Mouse (Mus musculus) A20 (cell line): ENCODE measurements around the gene Pomt2.
"Not testable (repeated sequence)": the region's sequence is repeated elsewhere in the genome, so short reads cannot be mapped to it uniquely, and the experiment has no call there.

Experiments
- DNase-seq: peaks from one replicate; pipeline ENCODE4 v3.0.0-alpha.2; 2011; ENCODE audit warnings: low read depth, low spot score

The Pomt2 gene

DNA sequence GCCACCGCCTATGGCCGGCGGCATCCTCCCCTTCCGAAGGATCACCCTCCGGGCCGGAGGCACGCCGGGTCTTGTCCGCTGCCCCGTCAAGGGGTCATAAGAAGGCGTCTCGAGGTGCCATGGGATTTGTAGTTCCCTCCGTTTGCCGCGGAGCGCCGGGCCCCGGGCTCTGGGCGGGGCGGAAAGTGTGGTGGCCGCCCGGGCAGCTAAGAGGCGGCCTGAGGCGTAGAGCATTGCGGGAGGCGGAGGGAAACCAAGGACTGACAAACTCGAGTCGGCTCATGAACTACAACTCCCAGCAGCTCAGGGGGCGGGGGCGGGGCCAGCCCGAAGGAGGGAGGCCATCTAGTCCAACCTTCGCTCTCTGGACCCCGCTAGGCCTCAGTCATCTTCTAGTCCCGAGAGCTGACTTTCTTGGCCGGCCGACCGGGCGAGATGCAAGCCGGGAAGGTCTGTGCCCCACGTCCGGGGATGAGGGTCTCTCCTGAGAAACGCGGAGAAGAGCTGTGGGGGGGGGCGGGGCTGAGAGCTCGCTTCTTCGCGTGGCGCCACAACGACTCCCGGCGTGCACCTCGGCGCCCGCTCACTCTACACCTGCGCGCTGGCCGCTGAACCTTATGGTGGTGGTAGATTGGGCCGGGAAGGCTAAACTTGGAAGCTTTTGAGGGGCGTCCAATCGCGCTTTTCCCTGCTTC, at the start of gene Pomt2:
TSS of gene Pomt2 (minus strand) at position 574 of the 695 bp plus-strand sequence.
- DNase-seq, result peak; percentile 99

- DNase-seq, result peak; percentile 55
Measured at GRCm38 (mm10) chr12:87196310-87196709, 48.5 kb upstream of the Pomt2 start.

DNA sequence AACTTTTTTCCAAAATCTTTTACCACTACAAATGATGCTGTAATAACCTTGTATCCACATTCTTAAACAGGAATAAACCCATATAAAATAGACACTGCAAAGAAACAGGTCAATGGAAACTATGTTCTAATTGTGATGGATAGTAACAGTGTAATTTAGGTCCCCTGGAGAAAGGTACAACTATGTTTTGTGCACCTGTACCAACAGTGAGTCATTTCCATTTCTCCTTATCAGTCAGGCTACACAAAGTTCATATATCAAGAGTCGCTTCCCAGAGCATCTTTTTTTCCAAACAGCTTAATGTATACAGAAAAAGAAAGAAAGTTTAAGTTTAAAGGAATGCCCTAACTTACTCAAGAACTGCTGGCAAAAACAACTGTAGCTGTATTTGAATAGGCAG, 47.3 kb upstream of the Pomt2 start:
- no peak for DNase-seq

DNA sequence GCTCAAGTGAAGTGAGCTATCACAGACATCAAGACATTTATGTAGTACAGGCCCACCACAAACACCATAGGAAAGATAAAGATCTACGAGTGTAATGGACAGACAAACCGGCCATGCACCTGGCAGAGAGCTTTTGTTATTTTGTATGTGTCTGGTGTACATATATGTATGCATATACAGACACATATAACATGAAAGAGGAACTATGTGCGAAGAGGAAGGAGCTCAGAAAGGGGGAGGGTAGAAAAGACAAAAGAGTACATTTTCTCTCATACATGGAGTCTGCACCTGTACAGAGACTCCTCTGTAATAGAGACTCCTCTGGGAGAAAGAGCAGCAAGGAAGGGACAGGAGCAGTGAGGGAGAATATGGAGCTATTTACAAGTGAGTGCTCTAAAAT, 45.2 kb upstream of the Pomt2 start:
- DNase-seq, result peak; percentile 49

GRCm38 (mm10) chr12:87177631-87178030, 29.9 kb upstream of the Pomt2 start:
- no peak for DNase-seq

GRCm38 (mm10) chr12:87175194-87175946, 27.6 kb upstream of the Pomt2 start:
- DNase-seq, result no peak

DNA sequence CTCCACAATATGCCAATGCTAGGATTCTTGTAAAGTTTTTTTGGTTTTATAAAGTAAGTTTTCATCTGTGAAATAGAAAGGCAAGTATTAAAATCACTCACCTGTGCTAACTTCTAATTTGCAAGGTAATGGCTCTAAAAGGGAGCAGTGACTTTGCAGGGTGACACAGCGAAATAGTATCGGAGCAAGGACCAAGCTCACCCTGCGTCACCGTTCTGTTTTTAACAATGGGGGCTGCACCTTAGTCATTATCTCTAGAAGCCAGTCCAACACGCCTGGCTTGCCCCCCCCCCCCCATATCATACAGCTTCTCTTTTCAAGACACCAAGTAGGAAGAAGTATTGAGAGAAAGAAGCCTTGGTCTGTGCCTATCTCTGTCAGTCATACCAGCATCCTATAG, 13.0 kb upstream of the Pomt2 start:
- no peak for DNase-seq

- no peak for DNase-seq
Measured at GRCm38 (mm10) chr12:87160310-87160709, 12.5 kb upstream of the Pomt2 start.

- DNase-seq, result no peak
Measured at GRCm38 (mm10) chr12:87158099-87158498, 10.3 kb upstream of the Pomt2 start.

DNA sequence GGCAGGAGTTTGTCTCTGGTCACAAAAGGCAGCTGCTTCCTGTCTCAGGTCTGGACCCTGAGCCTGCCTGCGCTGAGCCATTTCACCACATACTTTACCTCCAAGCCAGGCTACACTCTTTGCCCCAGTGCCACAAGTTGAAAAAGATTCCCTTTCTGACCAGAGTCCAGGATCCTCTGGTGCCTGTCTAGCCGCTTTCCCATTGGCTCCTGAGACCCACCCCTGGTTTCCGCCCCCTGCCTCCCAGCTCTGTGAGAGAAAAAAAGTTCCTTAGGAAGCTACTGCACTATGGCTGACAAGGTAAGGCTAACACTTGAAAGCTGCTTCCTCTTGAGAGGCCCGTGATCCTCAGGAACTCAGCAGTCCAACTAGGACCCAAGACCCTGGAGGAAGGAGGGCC, 9.6 kb upstream of the Pomt2 start:
- DNase-seq, result no peak

- not testable (repeated sequence) for DNase-seq
Measured at GRCm38 (mm10) chr12:87154448-87154847, 6.7 kb upstream of the Pomt2 start.

- no peak for DNase-seq
Measured at GRCm38 (mm10) chr12:87149471-87149870, 1.7 kb upstream of the Pomt2 start.

DNA sequence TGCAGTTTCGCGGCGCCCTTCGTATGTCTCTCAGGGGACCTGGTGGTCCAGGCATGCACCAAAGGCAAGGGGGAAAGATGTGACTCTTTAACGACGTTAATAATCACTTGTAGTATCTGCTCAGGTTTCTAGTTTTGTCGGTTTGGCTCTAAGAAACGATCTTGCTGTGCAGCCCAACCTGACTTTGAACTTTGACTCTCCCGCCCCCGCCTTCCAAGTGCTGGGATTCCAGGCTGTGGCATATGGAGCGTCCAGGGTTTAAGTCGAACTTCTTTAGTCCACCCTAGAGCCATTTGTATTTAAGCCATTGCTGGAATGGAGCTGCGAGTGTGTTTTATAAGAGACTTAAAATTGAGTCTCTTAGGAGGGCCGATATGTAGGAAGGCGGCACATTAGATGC, 368 bp upstream of the Pomt2 start:
- no peak for DNase-seq

- DNase-seq, result peak; percentile 91
Measured at GRCm38 (mm10) chr12:87146966-87147365, 802 bp downstream of the Pomt2 start, which contains the start of gene Gstz1. TSS of gene Gstz1 (plus strand) at chr12:87147165.

GRCm38 (mm10) chr12:87142156-87142555, 5.6 kb downstream of the Pomt2 start:
- no peak for DNase-seq

GRCm38 (mm10) chr12:87138768-87139167, 9.0 kb downstream of the Pomt2 start:
- DNase-seq, result no peak

DNA sequence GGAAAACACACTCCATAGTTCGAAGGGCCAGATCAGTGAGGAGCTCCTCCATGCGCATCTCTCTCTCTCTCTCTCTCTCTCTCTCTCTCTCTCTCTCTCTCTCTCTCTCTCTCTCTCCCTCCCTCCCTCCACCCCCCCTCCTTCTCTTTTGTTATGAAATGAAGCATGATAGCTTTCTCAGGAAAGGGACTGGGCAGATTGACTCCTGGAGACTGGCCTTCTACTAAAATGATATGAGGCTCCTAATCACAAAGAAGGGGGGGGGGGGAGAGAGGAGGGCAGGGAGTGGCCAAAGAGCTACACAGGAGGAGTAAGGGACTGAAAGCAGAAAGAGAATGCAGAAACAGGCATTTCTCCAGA, 9.4 kb downstream of the Pomt2 start:
- DNase-seq, result no peak

- no peak for DNase-seq
Measured at GRCm38 (mm10) chr12:87137439-87138341, 10.1 kb downstream of the Pomt2 start.

GRCm38 (mm10) chr12:87132784-87133183, 15.0 kb downstream of the Pomt2 start:
- DNase-seq, result no peak

GRCm38 (mm10) chr12:87132210-87132609, 15.6 kb downstream of the Pomt2 start:
- no peak for DNase-seq

GRCm38 (mm10) chr12:87131619-87132018, 16.1 kb downstream of the Pomt2 start:
- peak; percentile 48 for DNase-seq

DNA sequence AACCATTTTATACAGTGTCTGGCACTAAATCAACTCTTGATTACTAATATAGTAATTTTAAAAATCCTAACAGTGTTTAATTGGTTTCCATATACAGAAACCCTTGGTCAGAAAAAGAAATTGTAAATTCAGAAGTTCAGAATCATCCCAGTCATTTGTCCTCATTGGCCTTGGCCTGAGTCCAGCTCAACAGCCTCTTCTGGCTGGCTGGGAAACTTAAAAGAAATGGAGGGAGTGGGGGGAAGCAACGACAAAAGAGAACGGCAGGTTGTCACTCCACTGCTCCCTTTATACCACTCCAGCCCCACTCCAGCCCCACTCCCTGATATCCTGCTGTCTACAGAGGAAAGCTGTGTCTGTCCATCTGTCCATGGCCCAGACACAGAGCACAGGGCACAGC, 16.6 kb downstream of the Pomt2 start:
- no peak for DNase-seq
